Mouse (Mus musculus) layer of hippocampus, adult 8-10 months (tissue): Measurements from ENCODE around the gene Itgb3bp. TPM values are rescaled to one million over a fixed set of nuclear protein-coding genes. Genes with fewer than 3 reads are reported as not detected.

ENCODE experiments used
- DNase-seq, 2 experiments: peaks; one replicate each; pipeline ENCODE4 v3.0.0; 2022; ENCODE audit warnings: low spot score in 2 of 2
- total RNA-seq, 4 experiments: library from RNA; stranded (reverse); gene quantifications; 2 replicates each; pipeline ENCODE4 v1.2.4; 2022

Gene Itgb3bp
- total RNA-seq, 4 experiments from 2014 or later = 3.5 to 7.3 (median 5.3) TPM

DNA sequence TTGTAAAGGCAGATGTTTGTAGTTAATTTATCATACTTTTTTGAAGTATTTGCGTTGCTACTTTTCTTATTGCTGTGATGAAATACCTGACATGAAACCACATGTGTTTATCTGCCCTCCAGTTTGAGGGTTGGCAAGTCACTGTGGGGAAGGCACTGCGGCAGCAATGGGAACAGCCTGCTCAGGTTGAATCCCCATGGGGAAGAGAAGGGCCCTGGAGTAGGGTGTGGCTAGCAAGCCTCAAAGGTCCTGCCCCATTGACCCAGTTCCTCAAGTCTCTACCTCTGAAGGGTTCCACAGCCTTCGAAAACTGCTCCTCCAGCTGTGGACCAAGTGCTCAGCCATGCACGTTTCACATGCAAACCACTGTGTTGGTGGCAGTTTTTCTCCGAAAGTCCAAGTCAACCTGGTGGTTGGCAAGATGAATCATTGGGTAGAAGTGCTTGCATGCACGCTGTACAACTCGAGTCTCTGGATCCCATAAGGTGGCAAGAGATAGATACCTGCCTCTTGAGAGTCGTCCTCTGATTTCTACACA is 203.6 kb downstream of the Itgb3bp start:
- no peak for DNase-seq

DNA sequence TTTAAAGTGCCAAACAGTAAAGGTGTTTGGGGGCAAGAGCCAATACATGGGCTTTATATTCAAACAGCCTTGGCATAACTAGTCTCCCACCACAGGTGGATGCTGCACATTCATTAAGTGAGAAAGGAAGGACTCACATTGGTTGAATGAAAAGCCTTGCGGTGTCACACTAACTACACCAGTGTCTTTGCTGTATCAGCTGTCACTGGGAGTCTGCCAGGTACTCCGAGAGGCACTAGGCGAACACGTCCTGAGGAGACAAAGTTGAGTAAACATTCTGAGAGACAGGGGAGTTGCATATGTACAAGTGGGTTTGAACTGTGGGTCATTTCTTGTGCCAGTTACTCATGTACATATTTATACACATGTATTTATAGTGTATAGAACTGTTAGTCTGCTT is 205.3 kb downstream of the Itgb3bp start:
- no peak for DNase-seq

DNA sequence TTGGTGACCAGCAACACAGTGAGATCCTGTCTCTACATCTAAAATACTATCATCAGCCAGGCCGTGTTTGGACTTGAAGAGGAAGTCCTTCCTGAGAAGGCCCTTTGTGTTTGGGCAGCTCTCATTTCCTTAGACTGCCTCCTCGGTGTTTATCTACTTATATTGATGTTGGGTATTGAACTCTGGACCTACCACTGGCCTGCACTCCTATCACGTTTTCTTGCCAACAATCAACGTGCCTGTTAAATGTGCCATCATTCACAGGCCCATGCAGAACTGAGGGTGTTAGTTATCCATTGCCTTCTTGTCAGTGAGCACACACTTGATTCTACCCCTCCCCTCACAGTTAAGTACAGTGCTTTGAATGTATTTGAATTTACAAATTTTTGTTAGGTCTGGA is 211.7 kb downstream of the Itgb3bp start:
- no peak for DNase-seq

DNA sequence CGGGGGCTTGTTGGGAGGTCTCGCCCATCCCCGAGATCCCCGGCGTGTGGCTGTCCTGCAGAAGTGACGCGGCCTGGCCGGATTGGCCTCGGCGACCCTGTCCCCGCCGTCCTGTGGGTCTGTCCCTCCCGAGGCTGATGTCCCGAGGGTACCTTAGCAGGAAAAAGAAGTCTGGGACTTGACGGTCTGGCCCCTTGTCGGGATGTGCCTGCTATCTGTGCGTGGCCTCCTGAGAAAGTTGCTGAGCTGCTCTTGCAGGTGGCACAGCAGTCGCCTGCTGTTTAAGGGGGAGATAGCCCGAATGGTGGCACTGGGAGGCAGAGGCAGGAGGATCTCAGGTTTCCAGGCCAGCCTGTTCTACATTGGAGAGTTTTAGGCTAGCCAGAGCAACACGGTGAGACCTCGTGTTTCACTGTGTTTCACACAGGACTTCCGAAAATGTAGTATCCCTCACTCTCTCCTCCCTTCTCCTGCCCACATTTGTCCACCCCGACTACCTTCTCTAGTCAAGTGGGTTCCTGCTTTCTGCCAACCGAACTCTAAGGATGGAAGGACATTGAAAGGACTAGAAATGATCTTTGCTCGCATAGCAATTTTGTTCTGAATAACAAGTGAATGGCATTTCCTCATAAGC is 213.7 kb downstream of the Itgb3bp start:
- DNase-seq = no peak

Other genes with a start within 250 kb of the Itgb3bp start
- 10 to 100 TPM in 3 of 4 experiments, 1 to 10 TPM in 1; 8.8 to 12.8 (median 12.1) TPM for gene Alg6, start 214.1 kb downstream of the Itgb3bp start, total RNA-seq
- 10 to 100 TPM in 2 of 4 experiments, 1 to 10 TPM in 2; 8.7 to 12.0 (median 10.6) TPM for gene Efcab7, start 100.6 kb downstream of the Itgb3bp start, total RNA-seq
- 10 to 100 TPM; 61.5 to 70.0 (median 67.4) TPM for gene Pgm1, start 399 bp downstream of the Itgb3bp start, total RNA-seq
- 1 to 10 TPM; 4.3 to 5.6 (median 5.1) TPM for gene Ror1, start 166.0 kb upstream of the Itgb3bp start, total RNA-seq